Mouse (Mus musculus) brain, embryonic 14.5 days (tissue): Measurements from ENCODE around the gene Sigirr.

ENCODE experiments used
- CTCF ChIP-seq: fragments of 200-500 bp; IDR thresholded peaks from 2 replicates; pipeline ENCODE4 v1.5.1; 2012; ENCODE audit warnings: inconsistent platforms, mild to moderate bottlenecking, moderate library complexity, borderline replicate concordance; ENCODE audit not compliant: insufficient read depth, insufficient read length; ENCODE audit errors: extremely low read depth
- POLR2A ChIP-seq: fragments of 200-500 bp; IDR thresholded peaks from 2 replicates; pipeline ENCODE4 v1.6.1; 2012; ENCODE audit warnings: mild to moderate bottlenecking, inconsistent platforms, borderline replicate concordance; ENCODE audit not compliant: poor library complexity, insufficient read depth, insufficient read length, severe bottlenecking; ENCODE audit errors: extremely low read depth

DNA sequence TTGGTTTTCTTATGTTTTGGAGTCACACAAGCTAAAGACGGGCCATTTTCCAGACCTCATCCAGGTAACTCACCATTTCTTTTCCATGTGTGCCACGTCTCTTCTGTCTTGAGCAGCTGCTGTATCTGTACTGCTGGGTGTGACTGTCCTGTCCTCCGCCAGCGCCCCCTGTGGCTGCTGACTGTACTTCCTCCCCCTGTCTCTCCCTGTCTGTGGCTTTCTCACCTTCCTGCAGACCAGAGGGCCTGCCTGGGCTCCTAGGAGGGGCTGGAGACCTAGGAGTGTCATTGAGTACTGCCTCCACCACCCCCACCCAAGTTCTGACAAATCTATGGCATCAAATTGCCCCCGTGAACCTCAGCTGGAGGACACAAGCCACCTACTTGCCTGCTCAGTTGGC, 42.7 kb upstream of the Sigirr start:
- TF ChIP-seq CTCF = peak; percentile 51; the same call in 1 of the 2 replicates
- no peak for TF ChIP-seq POLR2A
